Mouse (Mus musculus): ENCODE measurements at regions not wholly inside any gene's neighbourhood (a gene's known extent, or its start where the extent isn't known, plus 50 kb on each side); places are given as distances from the start of the nearest gene placed in this dataset.
"Not testable (repeated sequence)": the region's sequence is repeated elsewhere in the genome, so short reads cannot be mapped to it uniquely, and the experiment has no call there.

DNA sequence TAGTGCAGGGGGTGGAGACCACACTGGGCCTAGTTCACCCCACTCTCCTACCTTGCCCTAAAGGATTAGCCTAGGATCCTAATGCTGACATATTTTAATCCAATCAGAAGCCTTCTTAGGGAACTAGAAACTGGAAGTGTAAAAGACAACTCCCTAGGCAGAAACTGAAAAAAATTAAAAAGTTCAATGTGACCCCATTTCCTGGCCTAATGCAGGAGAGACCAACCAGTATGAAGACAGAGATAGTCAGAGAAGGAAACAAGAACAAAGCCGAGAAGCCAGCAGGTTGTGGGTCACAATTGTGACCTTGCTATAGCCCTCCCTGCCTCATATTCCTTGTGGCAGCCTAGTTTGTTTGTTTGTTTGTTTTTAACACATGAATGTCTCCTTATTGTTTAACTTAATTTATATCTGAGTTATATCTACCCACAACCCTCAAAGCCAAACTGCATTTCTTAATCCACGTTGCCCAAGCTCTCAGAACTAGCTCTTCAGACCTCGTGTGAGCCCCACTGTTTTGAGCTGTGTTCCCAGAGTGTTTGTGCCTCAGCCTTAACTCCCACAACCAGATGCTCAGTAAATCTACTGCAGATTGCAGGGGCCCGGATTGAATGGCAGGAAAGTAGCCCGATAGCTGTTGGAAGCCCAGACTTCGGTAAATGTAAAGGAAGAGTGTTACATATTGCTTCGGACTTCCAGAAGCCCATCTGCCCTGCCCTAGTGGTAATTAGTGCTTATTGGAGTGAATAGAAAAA, 139.0 kb upstream of the Tbl1xr1 start:
- no peak for DNase-seq (ENCODE audit: low spot score in 2 of 2)

DNA sequence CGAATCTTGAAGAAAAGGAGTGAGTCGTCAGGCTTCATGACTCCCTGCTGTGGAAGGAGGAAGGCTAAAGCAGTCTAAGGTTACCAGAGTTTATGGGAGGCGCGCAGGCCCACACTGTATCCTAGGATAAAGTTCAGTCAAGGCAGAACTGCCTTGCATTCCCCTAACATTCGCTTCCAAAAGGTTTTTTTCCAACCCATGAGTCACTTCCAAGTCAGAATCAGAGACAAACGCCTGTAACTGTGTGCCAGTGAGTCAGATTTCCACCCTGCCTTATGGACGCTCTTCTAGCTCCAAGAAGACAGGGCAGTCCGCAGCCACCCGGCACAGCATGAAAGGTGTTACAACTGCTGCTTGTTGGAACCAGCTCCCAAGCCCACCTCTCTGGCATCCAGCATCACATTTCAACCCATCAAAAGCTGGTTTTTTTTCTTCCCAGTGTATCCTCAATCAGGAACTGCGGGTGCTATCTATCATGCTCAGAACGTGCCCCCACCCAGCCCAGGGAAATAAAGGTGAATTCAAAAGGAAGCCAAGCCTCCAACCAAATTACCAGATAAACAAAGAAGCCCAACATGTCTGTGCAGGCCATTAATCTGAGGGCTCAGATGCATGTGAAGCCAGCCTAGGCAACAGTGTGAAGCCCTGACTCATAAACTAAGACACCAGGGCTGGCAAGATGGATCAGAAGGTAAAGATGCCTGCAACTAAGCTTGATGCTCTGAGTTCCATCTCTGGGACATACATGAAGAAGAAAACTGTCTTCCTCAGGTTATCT, 138.2 kb upstream of the Tbl1xr1 start:
- no peak for DNase-seq (ENCODE audit: low spot score in 2 of 2)

DNA sequence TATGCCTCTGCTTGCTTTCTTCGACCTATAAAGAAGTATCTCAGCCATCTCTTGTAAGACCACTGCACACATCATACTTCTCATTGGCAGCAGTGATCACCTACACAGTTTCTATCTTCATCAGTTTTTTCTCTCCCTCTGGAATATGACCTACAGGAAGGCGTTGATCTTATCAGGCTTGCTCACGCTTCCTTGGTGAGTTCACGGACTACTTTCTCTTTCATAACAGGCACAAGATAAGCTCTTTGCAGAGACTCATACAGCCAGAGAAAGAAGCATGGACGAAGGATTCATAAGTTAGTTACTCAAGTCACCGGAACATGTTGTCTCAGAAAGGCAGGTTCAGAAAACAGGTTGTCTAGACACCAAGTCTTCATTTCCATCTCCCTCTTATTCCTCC, 136.7 kb upstream of the Tbl1xr1 start:
- DNase-seq (ENCODE audit: low spot score in 2 of 2) = no peak

DNA sequence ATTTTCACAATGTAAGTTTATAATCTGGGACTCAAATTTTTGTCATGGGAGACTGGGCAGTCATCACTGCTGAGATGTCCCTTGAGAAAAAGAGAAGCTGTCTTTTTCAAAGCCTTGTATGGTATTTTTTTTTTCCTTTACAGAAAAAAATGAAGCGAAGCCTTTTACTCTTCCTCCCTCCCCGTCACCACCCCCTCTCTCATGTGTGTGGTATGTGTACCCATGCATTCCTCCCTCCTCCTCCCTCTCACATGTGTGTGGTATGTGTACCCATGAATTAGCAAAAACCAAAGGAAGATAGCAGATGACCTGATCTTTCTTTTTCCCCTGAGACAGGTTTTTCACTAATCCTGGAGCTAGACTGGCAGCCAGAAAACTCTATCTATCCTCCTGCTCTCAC, 134.9 kb upstream of the Tbl1xr1 start:
- DNase-seq (ENCODE audit: low spot score in 2 of 2) = no peak

DNA sequence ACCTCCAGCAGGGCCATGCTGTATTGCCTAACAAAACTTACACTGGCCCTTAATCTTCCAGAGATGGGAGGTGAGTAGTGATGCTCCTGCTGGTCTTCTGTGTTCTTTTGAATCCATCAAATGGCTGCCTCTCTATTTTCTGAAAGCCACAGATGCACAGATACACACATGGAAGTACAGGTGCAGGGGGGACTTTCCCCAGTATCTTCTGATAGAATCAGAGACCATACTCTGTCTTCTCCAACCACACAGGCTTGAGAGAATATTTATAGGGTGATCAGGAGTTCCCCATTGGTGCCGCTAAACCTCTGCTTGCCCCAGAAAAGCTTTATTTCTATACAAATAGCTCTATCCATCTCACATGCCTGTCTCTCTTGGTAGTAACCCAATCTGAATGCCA, 133.5 kb upstream of the Tbl1xr1 start:
- no peak for DNase-seq (ENCODE audit: low spot score in 2 of 2)

DNA sequence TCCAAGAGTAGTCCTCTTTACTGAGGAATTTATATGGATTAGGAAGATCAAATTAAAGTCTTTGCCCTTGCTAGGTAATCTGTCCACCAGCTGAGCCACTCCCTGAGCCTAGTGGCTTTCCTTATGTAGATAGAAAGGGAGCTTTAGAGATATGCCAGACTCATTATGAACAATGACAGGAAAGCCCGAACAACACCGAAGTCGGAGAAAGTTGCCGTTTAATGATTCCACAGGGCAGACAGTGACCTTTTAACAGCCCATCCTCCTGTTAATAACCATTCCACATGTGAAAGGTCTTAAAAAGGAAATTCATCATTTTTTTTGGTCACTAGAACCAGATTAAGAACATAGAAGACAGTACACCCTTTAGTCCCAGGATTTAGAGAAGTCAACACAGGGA, 130.7 kb upstream of the Tbl1xr1 start:
- DNase-seq (ENCODE audit: low spot score in 2 of 2) = no peak

DNA sequence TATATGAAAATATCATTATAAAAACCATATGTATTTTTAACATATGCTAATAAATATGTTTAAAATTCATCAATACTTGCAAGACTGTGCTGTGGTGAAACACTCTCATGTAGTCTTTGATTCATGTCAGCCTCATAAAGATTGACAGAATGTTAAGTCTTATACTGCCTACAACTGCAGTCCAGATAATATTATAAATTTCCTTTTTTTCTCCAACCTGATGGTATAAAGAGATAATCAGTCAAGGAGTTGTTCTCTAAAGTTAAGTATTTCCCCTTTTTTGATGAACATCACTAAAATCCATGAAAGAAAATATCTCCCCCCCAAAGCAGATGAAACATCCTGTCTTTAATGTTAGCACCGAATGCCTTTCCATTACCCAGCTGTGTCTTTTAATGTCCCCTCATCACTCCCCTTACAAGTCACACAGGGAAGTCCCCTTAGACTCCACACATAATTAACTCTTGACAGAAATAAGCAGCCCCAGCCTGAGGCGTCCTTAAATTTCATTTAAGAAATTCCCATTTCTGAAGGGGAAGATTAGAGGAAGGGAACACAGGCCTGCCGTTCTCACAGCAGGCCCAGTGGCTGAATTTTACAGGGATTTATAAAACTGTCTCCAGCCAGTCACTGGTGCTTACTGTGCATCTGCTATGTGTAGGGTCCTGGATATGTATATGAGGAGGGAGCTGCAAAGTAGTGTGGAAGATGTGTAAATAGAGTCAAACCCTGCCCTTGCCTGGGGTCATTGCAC, 129.0 kb upstream of the Tbl1xr1 start:
- DNase-seq (ENCODE audit: low spot score in 2 of 2) = no peak

DNA sequence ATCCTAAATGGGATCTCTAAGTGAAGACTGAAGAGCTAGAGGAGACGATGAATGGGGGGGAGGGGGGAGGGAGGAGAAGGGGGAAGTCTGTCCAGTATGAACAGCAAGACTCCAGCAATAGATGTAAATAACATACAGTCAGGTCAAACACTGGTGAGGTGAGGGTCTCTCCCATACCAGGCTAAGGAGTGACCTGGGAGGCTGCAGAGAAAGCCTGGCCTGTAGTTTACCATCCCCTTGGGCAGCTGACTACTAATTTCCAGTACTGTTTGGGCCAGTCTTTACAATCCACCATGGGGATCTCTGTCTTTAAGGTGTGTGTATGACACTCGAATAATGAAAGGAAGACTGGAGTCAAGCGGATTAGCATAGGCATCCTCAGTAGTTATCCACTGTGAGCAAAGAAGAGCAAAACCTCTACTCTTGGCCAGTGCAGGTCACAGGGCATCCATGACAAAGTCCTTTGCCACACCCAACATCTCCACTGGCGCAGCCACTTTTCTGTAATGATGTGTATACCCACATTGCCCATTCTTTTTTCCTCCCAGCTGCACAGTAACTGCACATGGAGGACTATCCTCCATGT, 128.3 kb upstream of the Tbl1xr1 start:
- DNase-seq (ENCODE audit: low spot score in 2 of 2) = no peak

DNA sequence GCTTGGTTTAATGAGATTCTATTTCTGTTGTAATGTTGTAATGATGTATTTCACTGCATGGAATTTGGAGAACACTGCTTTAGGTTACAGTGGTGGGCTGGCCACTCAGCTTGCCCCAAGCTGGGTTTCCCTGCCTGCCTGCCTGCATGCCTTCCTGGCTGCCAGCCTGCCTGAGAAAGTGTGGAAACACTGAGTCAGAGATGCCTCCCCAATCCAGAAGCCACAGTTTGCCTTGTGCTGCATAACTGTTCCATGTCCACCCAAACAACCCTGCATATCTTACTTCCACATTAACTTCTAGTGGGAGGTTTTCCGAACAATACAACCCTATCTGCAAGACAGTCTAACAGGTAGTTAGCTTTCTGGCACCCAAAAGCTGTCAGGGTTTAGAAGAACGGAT, 127.0 kb upstream of the Tbl1xr1 start:
- no peak for DNase-seq (ENCODE audit: low spot score in 2 of 2)

DNA sequence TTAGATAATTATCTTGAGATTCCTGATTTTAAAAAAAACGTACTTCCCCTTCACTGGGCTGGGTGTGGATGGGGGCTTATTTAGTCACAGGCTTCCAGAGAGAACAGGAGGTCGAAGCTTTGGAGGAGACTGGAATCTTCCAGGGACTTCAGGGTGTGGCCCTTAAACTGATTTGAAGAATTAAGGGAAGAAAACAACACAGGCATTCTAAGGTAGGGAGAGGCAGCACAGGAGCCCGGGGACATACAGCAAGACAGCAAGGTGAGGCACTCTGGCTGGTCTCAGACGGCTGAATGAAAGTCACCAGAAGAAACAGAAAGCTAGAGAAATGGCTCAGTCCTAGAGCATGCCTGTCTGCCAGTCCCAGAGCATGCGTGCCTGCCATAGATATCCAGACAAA, 125.9 kb upstream of the Tbl1xr1 start:
- DNase-seq (ENCODE audit: low spot score in 2 of 2) = no peak

DNA sequence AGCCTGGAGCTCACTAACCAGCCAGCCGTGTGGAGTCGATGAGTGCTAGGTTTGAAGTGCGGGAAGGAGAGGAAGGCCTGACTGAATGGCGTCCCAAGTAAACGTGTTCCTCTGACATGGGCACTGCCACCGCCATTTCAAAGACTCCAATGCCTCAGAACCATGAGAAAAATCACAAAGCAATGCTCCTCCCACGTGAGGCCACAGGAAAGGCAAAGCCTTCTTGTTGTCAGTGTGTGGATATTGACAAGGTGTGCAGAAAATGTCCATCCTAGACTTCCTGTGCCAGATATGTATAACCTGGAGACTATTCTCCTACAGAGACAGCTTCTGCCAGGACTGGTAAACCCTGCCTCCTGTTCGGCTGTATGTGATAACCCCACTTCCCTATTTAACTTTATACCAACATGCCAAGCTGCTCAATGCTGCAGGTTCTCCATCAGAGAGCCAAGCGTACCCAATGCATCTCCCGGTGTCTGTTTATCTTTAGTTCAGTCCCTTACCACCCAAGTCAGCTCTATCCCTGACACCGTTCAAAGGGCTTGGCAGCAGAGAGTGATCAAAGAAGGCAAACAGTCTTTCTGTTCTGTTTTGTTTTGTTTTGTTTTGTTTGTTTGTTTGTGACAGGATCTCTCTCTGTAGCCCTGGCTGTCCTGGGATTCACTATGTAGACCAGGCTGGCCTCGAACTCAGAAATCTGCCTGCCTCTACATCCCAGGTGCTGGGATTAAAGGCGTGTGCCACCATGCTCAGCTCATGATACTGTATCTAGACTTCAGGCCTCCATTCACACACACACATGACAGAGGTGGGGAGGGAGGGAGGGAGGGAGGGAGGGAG, 124.8 kb upstream of the Tbl1xr1 start:
- DNase-seq (ENCODE audit: low spot score in 2 of 2) = no peak

DNA sequence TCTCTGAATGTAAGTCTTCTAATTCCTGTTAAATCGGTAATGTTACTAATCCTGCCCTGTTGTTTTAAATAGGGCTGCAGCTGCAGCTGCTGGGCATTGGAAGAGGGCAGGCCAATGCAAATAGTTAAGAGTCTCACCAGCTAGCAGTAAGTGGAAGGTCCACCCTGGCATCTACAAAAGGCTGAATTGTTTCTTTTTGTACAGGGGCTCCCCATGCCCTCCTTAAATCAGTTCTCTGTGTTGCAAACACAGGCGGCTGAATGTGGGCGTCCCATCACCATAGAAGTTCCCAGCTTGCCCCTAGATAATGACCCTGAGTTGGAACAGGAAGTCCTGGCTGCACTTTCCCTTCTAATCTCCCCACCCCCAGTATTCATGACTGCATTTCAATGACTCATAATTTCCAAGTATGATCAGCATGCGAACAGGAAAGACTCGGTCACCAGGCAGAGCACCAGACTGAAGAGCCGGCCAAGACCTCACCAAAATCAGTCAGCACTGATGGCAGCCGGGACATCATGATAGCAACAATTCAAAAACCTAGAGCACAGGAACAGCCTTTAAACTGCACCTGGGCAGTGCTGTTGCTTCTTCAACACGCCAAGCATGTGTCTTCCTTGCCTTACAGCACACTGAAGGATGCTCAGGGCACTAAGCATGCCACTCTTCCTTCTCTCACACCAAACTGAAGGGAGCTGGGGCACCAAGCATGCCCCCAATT, 123.6 kb upstream of the Tbl1xr1 start:
- DNase-seq (ENCODE audit: low spot score in 2 of 2) = peak in 1 of 2 experiments; percentile 34

DNA sequence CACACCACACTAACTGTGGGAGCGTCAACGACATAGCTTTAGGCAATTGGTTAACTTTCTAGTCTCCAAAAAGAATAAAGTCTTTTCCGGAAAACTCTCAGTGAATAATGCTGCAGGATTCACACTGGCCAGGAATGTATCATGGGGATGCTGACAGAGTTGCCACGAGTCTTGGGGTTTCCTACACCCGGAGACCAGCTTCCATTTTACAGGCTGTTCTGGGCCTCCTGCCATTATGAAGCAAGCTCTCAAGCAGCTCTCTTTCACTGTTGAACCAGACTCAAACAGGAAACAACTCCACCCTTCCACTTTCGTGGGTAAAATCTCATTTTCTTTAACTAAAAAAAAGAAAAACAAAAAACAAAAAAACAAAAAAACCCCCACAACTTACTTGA, 123.0 kb upstream of the Tbl1xr1 start:
- DNase-seq (ENCODE audit: low spot score in 2 of 2) = no peak

DNA sequence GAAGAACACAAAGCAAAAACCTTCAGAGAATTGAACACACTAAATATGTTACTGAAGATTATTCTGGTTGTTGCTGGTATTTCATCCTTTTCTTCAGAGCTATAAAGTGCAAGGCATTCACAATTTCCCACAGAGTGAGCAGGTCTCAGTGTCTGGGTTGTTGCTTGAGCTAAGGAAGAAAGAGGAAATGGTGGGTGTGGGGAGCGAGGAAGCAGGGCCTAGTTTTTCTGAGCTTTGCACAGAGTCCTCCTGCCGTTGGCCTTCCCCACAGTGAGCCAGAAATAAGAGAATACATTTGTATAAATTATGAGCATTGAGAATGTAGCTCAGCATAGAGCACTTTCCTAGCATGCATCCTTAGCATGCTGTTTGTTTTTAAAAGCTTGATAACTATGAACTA, 120.8 kb upstream of the Tbl1xr1 start:
- DNase-seq (ENCODE audit: low spot score in 2 of 2) = no peak

DNA sequence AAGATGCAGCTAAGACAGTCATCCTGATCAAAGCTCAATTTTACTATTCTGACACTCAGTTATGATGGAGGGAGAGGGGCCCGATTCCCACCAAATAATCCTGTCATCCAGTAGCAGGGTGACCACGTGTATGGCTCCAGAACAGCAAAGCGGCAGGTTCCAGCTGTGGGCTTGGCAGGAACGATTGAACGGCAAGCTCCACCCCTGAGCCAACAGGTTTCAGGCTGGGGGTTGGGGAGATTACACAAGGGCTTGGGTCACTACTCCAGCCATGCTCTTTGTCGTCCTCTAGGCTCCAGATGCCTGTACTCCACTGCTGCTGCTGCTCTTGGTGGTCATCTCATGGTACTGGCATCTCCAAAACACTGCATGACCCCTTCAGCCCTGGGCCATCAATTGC, 119.3 kb upstream of the Tbl1xr1 start:
- not testable (repeated sequence) for DNase-seq (ENCODE audit: low spot score in 2 of 2)

DNA sequence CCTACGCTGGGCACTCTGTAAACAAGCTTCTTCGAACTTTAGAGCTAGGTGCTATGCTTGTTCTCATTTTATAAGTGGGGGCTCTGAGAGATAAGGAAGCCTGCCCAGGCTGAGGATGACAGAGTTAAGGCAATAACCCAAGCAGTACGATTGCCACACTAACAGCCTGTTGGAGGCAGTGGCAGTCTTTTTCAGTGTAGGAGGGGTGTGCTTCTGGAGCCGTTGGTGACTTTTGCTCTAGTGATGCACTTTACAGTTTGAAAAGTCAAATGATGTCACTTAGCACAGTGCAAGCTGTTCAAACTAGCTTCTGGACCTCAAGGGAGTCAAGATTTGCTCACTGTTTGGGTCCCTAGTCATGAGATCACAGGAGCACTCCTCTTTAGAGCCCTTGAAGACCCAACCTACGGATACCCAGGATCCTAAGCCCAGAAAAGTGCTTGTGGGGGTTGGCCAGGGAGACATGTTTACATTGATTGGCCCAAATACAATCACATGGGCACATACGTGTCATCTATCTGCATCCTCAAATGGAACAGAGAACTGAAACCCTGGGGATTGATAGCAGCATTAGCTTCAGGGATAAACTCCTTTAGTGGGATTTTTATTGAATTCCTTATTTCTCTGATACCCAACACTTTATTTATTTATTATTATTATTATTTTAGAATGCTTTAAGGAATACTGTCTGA, 117.7 kb upstream of the Tbl1xr1 start:
- DNase-seq (ENCODE audit: low spot score in 2 of 2) = no peak

DNA sequence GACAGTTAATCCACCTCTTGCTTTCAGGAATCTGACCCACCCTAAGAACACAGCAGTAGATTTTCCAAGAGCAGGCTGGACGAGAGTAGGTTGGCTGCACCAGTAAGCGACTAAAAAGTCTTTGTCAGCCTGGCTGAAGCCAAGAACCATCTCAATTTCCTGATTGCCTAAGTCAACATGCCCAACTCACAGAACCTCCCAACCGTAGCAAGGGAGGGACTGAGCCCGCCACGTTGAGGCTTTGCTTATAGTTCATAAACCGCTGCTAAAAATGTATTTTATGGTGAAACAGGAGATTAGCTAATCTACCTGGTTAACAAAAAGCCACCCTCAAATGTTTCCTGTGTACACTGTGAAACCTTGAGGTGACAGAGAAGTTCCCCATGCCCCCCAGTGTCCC, 115.4 kb upstream of the Tbl1xr1 start:
- peak in 1 of 2 experiments; percentile 27 for DNase-seq (ENCODE audit: low spot score in 2 of 2)

DNA sequence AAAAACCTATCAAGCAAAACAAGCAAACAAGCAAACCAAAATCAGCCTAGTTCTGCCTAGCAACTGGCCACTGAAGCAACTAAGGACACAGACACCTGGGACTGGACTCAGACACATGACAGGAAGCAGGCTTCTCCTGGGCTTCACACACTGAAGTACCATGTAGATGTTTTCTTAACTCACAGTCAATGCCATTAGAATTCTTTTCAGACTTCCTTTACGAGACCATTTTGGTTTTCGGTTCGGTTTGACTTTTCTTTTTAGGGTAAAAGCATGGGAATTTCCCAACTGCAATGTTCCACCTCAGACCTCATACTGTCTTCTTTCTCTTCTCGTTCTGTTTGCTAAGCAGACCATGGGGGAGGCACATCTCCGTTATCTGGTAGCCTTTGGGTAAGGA, 114.7 kb upstream of the Tbl1xr1 start:
- no peak for DNase-seq (ENCODE audit: low spot score in 2 of 2)

DNA sequence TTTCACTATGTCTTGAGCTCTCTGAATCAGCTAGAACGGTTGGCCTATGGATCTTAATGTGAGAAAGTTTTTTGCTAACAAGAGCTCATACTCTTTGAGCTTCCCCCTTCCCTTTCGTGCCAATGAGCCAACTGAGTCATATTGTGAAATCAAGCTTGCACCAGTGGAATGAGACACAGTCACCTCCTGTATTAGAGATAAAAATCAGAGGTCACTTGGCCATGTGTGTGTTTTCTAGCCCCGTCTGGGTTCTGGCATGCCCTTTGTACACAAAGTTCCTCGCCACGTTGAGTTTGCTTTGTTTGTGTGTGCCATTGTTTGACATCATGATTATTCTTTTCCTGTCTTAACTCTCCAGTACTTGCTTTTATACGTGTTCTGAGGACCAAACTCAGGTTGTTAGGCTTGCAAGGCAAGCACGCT, 114.1 kb upstream of the Tbl1xr1 start:
- no peak for DNase-seq (ENCODE audit: low spot score in 2 of 2)

Data from spleen, postnatal 10 days (tissue).